Mouse (Mus musculus) T-cell, adult 2 months (primary cell): Measurements from ENCODE around the gene Lilr4b.
"Not testable (repeated sequence)": the region's sequence is repeated elsewhere in the genome, so short reads cannot be mapped to it uniquely, and the experiment has no call there.

Experiments used
- DNase-seq: peaks from one replicate; pipeline ENCODE4 v3.0.0; 2022; ENCODE audit warnings: low spot score

Lilr4b gene

DNA sequence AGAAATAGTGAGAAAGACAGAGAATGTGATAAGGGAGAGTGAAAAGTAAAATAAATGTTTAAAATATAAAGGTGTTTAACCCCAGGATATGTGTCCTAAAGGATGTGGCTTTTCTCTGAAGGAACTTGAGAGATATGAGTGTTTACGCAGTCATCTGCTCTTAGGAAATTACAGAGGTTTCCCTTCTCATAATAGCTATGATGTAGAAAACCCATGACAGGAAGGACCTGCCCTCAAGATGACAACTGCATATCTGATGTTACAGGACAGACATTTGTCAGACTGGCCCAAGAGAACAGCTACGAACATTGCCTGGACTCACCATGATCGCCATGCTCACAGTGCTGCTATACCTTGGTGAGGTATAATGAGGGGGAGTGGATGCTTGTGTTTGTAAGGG is at the start of gene Lilr4b, which contains the start of gene Gm49339:
TSS of gene Lilr4b (plus strand) at position 236 of the 400 bp plus-strand sequence.
TSS of gene Gm49339 (plus strand) at position 216 of the 400 bp plus-strand sequence.
- not testable (repeated sequence) for DNase-seq

DNA sequence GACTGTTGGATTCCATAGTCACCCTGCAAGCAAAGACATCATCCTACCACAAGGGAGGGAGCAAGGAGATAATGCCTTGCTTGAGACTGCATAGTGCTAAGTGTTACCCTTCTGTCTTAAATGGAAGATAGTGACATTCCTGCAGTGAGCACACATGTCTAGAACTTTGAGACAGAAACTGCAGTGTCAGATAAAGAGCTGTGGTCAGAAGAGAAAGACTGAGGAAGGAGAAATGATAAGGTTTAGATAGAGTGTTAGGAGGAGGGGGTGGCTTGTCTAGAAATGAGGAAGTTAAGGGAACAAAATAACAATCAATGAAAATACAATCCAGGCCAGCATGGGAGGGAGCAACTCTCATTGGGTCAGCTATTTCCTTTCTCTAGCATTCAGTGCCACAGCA is 47.5 kb upstream of the Lilr4b start:
- DNase-seq = no peak

DNA sequence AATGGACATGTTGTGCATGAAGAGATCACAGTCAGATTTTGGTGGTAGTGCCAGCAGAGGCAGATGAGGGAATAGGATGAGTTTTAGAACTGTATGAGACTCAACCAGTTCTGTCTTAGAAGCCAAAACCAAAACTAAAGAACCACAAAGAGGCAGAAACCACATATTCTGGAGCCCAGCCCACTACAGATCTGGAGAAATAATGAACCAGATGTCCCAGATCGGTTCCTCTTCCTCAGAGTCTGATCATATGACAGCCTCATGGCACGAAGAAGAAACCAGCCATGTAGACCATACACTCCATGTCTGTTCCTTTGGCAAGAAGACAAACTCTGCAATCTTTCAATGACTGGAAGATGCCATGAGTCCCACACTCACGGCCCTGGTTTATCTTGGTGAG is 44.7 kb upstream of the Lilr4b start:
- no peak for DNase-seq

DNA sequence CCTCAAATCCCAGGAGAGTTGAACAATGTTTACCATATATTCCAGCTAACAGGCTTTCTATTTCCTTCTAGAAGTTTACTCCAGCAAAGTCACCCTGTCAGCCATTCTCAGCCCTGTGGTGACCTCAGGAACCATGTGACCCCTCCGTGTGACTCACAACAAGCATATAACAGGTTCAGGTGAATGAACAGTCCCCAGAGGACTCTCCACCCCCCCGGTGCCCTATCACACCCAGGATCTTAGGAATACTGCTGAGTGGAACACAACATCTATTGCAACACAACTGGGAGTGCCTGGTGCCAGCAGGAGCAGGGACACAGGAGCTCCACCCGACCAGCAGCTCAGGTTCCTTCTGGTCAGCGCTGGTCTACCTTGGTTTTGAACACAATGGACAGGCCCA is 28.8 kb upstream of the Lilr4b start:
- DNase-seq = no peak

DNA sequence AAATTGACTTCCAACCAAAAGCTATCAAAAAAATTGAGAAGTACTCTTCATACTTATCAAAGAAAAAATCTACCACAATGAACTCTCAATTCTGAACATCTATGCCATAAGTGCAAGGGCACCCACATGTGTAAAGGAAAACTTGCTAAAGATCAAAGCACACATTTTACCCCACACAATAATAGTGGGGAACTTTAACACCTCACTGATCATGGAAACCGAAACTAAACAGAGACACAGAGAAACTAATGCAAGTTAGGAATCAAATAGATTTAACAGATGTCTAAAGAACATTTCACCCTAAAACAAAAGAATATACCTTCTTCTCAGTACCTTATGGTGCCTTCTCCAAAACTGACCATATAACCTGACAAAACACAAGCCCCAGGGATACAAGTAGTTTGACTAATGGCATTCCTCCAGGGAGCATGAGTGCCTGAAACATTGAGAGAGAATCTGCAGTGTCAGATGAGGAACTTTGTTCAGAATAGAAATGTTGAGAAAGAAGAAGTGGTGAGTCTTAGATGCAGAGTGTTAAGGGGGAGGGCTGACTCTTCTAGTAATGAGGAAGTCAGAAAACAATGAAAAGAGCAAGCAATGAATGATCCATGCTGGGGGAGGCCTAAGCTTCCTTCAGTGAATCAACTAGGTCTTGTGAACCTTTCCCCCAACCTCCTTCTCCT is 26.7 kb upstream of the Lilr4b start:
- DNase-seq = no peak

DNA sequence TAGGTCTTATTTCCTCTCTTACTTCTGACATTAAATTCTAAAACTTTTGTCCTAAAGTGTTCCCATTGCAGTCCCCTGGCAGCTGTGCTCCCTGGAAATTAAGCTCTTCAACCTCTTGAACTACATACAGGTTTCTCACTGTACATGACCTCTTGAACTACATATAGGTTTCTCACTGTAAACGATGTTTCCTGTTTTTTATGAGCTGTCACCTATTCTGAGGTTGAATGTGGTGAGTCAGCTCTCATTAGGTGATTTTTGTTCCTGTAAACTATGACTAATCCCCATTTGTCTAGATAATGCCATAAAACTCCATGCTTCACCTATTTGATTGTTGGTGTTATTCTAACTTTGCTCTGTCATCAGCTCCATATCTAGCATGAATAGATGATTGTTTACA is 26.1 kb upstream of the Lilr4b start:
- no peak for DNase-seq

DNA sequence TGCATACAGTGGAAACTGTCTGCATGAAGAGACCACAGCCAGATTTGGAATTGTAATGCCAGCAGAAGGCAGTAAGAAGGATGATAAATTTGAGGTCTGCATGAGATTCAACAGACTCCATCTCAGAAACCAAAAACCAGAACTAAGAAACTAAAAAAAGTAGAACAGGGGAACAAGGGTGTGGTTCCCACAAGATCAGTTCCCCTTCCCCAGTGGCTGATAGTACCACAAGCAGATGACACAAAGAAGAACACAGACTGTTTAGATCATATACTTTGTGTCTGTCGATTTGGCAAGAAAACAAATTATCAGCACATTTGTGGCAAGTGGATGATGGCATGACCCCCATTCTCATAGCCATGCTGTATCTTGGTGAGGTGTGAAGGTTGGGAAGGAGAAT is 24.7 kb upstream of the Lilr4b start:
- no peak for DNase-seq

DNA sequence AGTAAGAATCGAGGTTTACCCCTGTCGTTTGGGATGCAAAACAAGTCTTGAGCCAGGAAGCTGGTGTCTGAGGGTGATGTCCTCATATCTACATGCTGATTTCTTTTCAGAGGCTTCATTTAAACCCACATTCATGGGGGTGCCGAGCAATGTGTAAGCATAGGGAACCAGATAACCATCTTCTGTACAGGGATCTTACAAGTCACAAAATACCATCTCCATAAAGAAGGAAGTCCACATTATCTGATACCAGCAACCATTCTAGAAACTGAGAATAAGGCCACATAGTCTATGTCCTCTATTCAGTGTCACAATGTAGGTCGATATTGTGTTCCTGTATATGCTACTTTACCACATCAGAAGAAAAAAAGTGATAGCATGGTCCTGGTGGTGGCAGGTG is 24.1 kb upstream of the Lilr4b start:
- no peak for DNase-seq

DNA sequence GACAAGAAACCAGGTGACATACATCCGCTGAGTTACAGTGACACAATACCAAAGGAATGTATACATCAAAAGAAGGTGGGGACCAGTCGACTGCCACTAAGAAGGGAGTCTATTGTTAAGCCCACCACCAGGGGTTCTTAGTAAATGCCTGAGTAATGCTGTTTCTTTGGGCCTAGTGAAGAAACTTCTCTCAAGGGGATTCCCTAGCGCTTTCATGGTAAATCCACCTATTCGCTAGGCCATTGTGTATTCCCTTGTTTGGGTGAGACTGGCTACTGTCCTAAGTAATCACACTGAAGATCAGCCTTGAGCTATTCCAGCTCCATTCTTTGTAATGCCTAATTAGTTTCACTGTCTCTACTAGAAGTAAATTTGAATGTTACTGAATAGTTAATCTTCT is 16.6 kb upstream of the Lilr4b start:
- not testable (repeated sequence) for DNase-seq

DNA sequence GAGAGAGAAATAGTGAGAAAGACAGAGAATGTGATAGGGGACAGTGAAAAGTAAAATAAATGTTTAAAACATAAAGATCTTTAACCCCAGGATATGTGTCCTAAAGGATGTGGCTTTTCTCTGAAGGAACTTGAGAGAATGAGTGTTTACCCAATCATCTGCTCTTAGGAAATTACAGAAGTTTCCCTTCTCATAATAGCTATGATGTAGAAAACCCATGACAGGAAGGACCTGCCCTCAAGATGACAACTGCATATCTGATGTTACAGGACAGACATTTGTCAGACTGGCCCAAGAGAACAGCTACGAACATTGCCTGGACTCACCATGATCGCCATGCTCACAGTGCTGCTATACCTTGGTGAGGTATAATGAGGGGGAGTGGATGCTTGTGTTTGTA is 10.3 kb downstream of the Lilr4b start, which contains the start of gene Lilrb4a:
TSS of gene Lilrb4a (plus strand) at position 266 of the 400 bp plus-strand sequence.
- DNase-seq = not testable (repeated sequence)

DNA sequence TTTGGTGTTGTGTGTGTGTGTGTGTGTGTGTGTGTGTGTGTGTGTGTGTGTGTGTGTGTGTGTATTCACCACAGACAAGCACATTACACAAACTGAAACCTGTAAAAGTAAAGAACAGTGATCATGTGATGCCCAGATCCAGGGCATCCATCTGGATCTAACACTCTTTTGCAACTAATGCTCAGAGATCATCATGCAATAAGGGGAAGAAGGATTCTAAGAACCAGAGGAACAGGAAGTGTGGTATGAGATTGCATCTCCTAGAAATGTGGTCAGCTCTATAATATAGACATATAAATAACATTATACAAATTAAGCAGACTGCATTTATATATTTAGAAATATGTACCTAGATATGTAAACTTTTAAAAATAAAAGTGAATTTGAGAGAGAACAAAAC is 39.6 kb downstream of the Lilr4b start:
- no peak for DNase-seq

DNA sequence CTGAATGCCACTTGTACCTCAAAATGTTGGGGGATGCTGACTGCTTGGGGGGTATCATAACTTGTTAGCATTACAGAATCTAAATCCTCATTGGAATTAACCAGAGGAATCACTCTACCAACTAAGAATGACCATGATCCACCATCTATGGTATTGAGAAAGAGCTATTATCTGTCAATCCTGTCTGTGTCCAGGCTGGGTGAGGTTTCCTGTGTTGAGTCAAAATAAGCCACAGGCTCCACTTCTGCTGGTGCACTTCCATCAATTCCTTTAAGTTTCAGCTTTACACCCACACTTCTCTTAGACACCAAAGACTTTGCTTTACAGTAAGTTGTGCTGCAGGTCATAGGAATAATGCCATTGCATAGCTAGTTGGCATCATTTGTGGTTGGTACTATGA is 41.0 kb downstream of the Lilr4b start:
- no peak for DNase-seq

DNA sequence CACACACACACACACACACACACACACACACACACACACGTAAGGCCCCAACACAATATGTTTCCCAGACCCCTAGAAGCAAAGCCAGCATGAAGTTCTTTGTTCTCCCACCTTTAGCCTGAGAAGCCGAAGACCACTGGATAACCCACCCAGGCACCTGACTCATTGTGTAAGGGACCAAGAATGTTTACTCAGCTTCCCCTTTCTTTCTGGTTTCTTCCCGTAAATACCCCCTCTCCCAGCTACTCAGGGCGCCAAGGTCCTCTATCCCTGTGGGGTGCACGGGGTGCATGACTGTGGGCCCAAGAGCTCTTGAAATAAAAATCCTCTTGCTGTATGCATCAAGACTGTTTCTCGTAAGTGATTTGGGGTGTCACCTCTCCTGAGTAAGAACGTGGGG is 45.7 kb downstream of the Lilr4b start:
- no peak for DNase-seq

DNA sequence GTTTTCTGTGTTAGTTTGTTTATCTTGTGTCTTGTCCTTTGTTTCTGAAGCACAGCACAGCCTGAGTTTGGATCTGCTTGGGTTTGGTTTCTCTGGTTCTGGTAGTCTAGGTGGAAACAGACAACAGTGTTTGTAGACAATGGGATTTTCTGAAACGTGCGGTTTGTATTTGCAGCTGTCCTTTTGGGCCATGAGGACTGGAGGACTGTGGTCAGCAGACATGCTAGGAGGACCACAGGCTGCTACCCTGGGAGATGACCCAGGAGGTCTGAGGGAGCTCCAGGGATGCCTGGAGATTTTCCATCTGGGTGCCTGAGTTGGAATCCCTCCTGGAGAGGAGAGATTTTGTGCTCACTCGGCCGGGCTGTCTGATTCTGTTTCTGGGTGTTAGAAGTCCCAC is 46.2 kb downstream of the Lilr4b start:
- no peak for DNase-seq

DNA sequence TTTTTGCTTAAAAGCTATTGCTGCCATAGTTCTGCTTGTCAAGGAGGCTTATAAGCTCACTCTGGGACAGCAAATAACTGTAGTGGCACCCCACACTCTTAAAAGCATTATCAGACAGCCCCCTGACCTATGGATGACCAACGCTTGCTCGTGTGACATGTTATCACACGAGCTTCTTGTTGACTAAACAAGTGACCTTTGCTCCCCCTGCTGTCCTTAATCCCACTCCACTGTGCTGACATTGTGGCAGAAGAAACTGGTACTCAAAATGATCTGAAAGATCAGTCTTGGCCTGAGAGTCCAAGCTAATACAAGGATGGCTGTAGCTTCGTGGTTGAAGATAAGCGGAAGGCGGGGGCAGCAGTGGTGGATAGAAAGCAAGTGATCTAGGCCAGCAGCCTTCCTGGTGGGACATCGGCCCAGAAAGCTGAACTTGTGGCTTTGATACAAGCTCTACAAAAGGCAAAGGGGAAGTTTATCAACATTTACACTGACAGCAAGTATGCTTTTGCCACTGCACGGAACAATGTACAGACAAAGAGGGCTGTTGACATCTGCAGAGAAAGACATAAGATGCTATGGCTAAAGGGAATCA is 48.5 kb downstream of the Lilr4b start:
- no peak for DNase-seq

DNA sequence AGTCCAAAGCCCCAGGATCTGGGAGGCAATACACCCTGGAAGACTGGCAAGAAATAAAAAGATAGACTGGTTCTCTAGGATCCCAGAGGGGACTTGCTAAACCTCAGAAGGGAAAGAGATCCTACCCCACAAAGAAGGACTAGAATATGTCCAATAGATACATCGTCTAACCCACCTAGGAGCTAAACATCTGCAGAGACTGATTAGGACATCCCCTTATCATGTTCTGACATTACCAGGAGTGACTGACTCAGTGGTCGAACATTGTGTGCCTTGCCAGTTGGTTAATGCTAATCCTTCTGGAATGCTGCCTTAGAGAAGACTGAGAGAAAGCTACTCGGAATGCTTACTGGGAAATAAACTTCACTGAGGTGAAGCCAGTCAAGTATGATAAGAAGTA is 49.1 kb downstream of the Lilr4b start:
- DNase-seq = no peak

DNA sequence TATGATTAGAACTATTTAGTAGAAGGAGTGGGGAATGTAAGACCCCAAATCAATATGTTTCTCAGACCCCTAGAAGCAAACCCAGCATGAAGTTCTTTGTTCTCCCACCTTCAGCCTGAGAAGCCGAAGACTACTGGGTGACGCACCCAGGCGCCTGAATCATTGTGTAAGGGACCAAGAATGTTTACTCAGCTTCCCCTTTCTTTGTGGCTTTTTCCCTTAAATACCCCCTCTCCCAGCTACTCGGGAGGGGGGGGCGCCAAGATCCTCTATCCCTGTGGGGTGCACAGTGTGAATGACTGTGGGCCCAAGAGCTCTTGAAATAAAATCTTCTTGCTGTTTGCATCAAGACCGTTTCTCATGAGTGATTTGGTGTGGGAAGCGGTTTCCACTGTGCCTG is 50.4 kb downstream of the Lilr4b start:
- no peak for DNase-seq
